Mouse (Mus musculus) embryo, embryonic 10.5 days (tissue): ENCODE measurements at regions not wholly inside any gene's neighbourhood (a gene's known extent, or its start where the extent isn't known, plus 50 kb on each side); places are given as distances from the start of the nearest gene placed in this dataset.

ENCODE experiments used
- DNase-seq: peaks from one replicate; pipeline ENCODE4 v3.0.0-alpha.2; 2015; ENCODE audit warnings: low spot score

GRCm38 (mm10) chr2:169133855-169134254, 178.5 kb upstream of the Zfp64 start:
- DNase-seq = peak; percentile 55

- DNase-seq = no peak
Observed at GRCm38 (mm10) chr2:169125476-169125875, 170.1 kb upstream of the Zfp64 start.

GRCm38 (mm10) chr2:169122887-169123286, 167.5 kb upstream of the Zfp64 start:
- DNase-seq = no peak

GRCm38 (mm10) chr2:169116841-169117240, 161.5 kb upstream of the Zfp64 start:
- no peak for DNase-seq

- no peak for DNase-seq
Observed at GRCm38 (mm10) chr2:169109044-169109443, 153.7 kb upstream of the Zfp64 start.

- peak; percentile 73 for DNase-seq
Observed at GRCm38 (mm10) chr2:169108037-169108436, 152.7 kb upstream of the Zfp64 start.

GRCm38 (mm10) chr2:169101506-169102261, 146.3 kb upstream of the Zfp64 start:
- DNase-seq = no peak

GRCm38 (mm10) chr2:169100516-169100915, 145.1 kb upstream of the Zfp64 start:
- no peak for DNase-seq

GRCm38 (mm10) chr2:169099678-169100077, 144.3 kb upstream of the Zfp64 start:
- DNase-seq = no peak

- no peak for DNase-seq
Observed at GRCm38 (mm10) chr2:169098591-169098990, 143.2 kb upstream of the Zfp64 start.

GRCm38 (mm10) chr2:169094011-169094754, 138.8 kb upstream of the Zfp64 start:
- DNase-seq = no peak

- no peak for DNase-seq
Observed at GRCm38 (mm10) chr2:169090256-169090655, 134.9 kb upstream of the Zfp64 start.

GRCm38 (mm10) chr2:169088870-169089484, 133.6 kb upstream of the Zfp64 start:
- no peak for DNase-seq

- DNase-seq = no peak
Observed at GRCm38 (mm10) chr2:169088301-169088700, 132.9 kb upstream of the Zfp64 start.

GRCm38 (mm10) chr2:169071267-169071666, 115.9 kb upstream of the Zfp64 start:
- no peak for DNase-seq

- no peak for DNase-seq
Observed at GRCm38 (mm10) chr2:169065166-169065698, 109.8 kb upstream of the Zfp64 start.

GRCm38 (mm10) chr2:169061520-169061919, 106.1 kb upstream of the Zfp64 start:
- DNase-seq = peak; percentile 96

GRCm38 (mm10) chr2:169060495-169060894, 105.1 kb upstream of the Zfp64 start:
- no peak for DNase-seq

- no peak for DNase-seq
Observed at GRCm38 (mm10) chr2:169057831-169058230, 102.4 kb upstream of the Zfp64 start.

- DNase-seq = no peak
Observed at GRCm38 (mm10) chr2:169049947-169050346, 94.6 kb upstream of the Zfp64 start.

GRCm38 (mm10) chr2:169041748-169042147, 86.4 kb upstream of the Zfp64 start:
- no peak for DNase-seq

GRCm38 (mm10) chr2:169037975-169038374, 82.6 kb upstream of the Zfp64 start:
- DNase-seq = no peak

GRCm38 (mm10) chr2:169037519-169037918, 82.1 kb upstream of the Zfp64 start:
- no peak for DNase-seq
